Mouse (Mus musculus) bone marrow, adult 2 months (tissue): ENCODE results near the gene Rffl.

Experiments used
- CTCF ChIP-seq: fragments of 200-500 bp; IDR thresholded peaks from 2 replicates; pipeline ENCODE4 v1.5.1; 2011; ENCODE audit warnings: low read length, control low read depth; ENCODE audit not compliant: control insufficient read depth, insufficient read depth
- POLR2A ChIP-seq: fragments of 200-500 bp; IDR thresholded peaks from 2 replicates; pipeline ENCODE4 v1.6.1; 2011; ENCODE audit warnings: low read depth, mild to moderate bottlenecking, control low read depth, low read length, borderline replicate concordance; ENCODE audit not compliant: control insufficient read depth

DNA sequence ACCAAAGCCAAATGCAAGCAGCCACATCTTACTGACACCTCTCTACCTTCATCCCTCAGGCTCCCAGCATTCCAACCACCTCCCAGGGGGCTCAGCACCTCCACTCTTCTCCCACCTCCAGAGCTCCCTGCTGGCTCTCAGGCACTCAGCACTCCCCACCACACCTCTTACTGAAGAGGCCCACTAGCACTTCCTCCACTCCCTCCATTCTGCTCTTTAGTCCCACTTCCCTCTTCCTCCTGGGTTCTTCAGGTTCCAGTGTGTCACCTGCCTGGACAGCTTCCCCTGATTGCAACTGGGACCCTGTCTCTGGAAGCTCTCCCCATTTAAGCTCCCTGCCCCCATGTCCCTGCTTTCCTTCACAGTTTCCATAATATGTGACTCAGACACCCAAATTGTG is 44.2 kb downstream of the Rffl start:
- TF ChIP-seq CTCF (no peak), POLR2A (no peak)
